Mouse (Mus musculus): ENCODE results near the gene 1700030J22Rik.

1700030J22Rik gene

GRCm38 (mm10) chr8:116978631-116979256 lies at the start of gene 1700030J22Rik:
Gene 1700030J22Rik (minus strand): TSS chr8:116978959.
- peak; percentile 99 for DNase-seq

- DNase-seq, result no peak
Observed at GRCm38 (mm10) chr8:117027601-117028000, 48.8 kb upstream of the 1700030J22Rik start.

- DNase-seq, result peak; percentile 2
Observed at GRCm38 (mm10) chr8:117022297-117022993, 43.7 kb upstream of the 1700030J22Rik start.

GRCm38 (mm10) chr8:117019323-117020275 lies 40.8 kb upstream of the 1700030J22Rik start:
- no peak for DNase-seq

GRCm38 (mm10) chr8:117017896-117018295 lies 39.1 kb upstream of the 1700030J22Rik start:
- DNase-seq, result no peak

- DNase-seq, result no peak
Observed at GRCm38 (mm10) chr8:117017006-117017405, 38.2 kb upstream of the 1700030J22Rik start.

- DNase-seq, result no peak
Observed at GRCm38 (mm10) chr8:117015670-117016069, 36.9 kb upstream of the 1700030J22Rik start.

- DNase-seq, result no peak
Observed at GRCm38 (mm10) chr8:117011366-117011765, 32.6 kb upstream of the 1700030J22Rik start.

GRCm38 (mm10) chr8:116994016-116994716 lies 15.4 kb upstream of the 1700030J22Rik start:
- no peak for DNase-seq

- DNase-seq, result peak; percentile 99
Observed at GRCm38 (mm10) chr8:116993095-116993867, 14.5 kb upstream of the 1700030J22Rik start, which contains the start of gene Gcsh. Gene Gcsh (minus strand): TSS chr8:116993537.

GRCm38 (mm10) chr8:116992176-116992971 lies 13.6 kb upstream of the 1700030J22Rik start:
- peak; percentile 2 for DNase-seq

- no peak for DNase-seq
Observed at GRCm38 (mm10) chr8:116991241-116991640, 12.5 kb upstream of the 1700030J22Rik start.

GRCm38 (mm10) chr8:116989842-116990241 lies 11.1 kb upstream of the 1700030J22Rik start:
- DNase-seq, result no peak

- DNase-seq, result peak; percentile 78
Observed at GRCm38 (mm10) chr8:116980117-116980516, 1.4 kb upstream of the 1700030J22Rik start.

- DNase-seq, result no peak
Observed at GRCm38 (mm10) chr8:116978052-116978451, 707 bp downstream of the 1700030J22Rik start.

- no peak for DNase-seq
Observed at GRCm38 (mm10) chr8:116975606-116976005, 3.2 kb downstream of the 1700030J22Rik start.

- no peak for DNase-seq
Observed at GRCm38 (mm10) chr8:116975066-116975465, 3.7 kb downstream of the 1700030J22Rik start.

- no peak for DNase-seq
Observed at GRCm38 (mm10) chr8:116969531-116969930, 9.2 kb downstream of the 1700030J22Rik start.

- DNase-seq, result no peak
Observed at GRCm38 (mm10) chr8:116954415-116954814, 24.3 kb downstream of the 1700030J22Rik start.

- no peak for DNase-seq
Observed at GRCm38 (mm10) chr8:116952428-116952827, 26.3 kb downstream of the 1700030J22Rik start.

GRCm38 (mm10) chr8:116951778-116952177 lies 27.0 kb downstream of the 1700030J22Rik start:
- no peak for DNase-seq

All from lung, postnatal 14 days (tissue).